Mouse (Mus musculus) forebrain, embryonic 12.5 days (tissue): Measurements from ENCODE around the gene Fdx1. TPM values are rescaled to one million over a fixed set of nuclear protein-coding genes. Genes with fewer than 3 reads are reported as not detected.
A peak's percentile ranks its signal among the peaks of the same experiment; 100 is the strongest.

Experiments used
- ATAC-seq: fragments of 200-750 bp; cut with Nextera tagmentation; 2 replicates; pipeline ENCODE4 v1.8.0; 2017; ENCODE audit warnings: moderate TSS enrichment; ENCODE audit not compliant: low FRiP score
- H3K27ac ChIP-seq: fragments of 300-500 bp; sonication (generic); 2 replicates; pipeline ENCODE4 v1.5.1; 2016; ENCODE audit warnings: mild to moderate bottlenecking
- H3K27me3 ChIP-seq: fragments of 300-500 bp; sonication (generic); 2 replicates; pipeline ENCODE4 v1.6.1; 2016; ENCODE audit warnings: mild to moderate bottlenecking
- H3K36me3 ChIP-seq: fragments of 300-500 bp; sonication (generic); replicated peaks from 2 replicates; pipeline ENCODE4 v1.6.1; 2016; ENCODE audit warnings: mild to moderate bottlenecking
- H3K4me1 ChIP-seq: fragments of 300-500 bp; sonication (generic); 2 replicates; pipeline ENCODE4 v1.6.1; 2016
- H3K4me2 ChIP-seq: fragments of 300-500 bp; sonication (generic); 2 replicates; pipeline ENCODE4 v1.6.1; 2016; ENCODE audit warnings: mild to moderate bottlenecking, moderate library complexity
- H3K4me3 ChIP-seq: fragments of 300-500 bp; sonication (generic); replicated peaks from 2 replicates; pipeline ENCODE4 v1.5.1; 2016; ENCODE audit warnings: mild to moderate bottlenecking
- H3K9ac ChIP-seq: fragments of 300-500 bp; sonication (generic); 2 replicates; pipeline ENCODE4 v1.6.1; 2016; ENCODE audit warnings: mild to moderate bottlenecking
- H3K9me3 ChIP-seq: fragments of 300-500 bp; sonication (generic); 2 replicates; pipeline ENCODE4 v1.6.1; 2016
- WGBS: fragments of 180-500 bp; shearing (Covaris S2); methylation state at CpG from one replicate; pipeline ENCODE4 v1.1.7; 2016; 5-methylcytosine and 5-hydroxymethylcytosine counted together
- polyA plus RNA-seq: library from polyadenylated mRNA; unstranded; fragments of >200 nt; fragmentation: Nextera tagmentation; extraction: Ambion mirVana; gene quantifications from 2 replicates; pipeline ENCODE4 v1.2.1, GENCODE M21; 2016

The Fdx1 gene
- polyA plus RNA-seq: 48.7 and 50.6 TPM in 2 replicates

- H3K27ac ChIP-seq: peak within 1 kb of the TSS; percentile 43; the same call in 1 of the 2 replicates
- WGBS: under 1% methylated on average over 81 of the region's 81 CpGs
- peak within 1 kb of the TSS; percentile 83 for H3K9ac ChIP-seq
- H3K4me2 ChIP-seq: peak within 1 kb of the TSS; percentile 76
- peak within 1 kb of the TSS; percentile 88 for H3K4me3 ChIP-seq
- H3K9me3 ChIP-seq: no peaks in the 10 kb centered on the region; the same call in 1 of the 2 replicates
- peaks cover 21% of the 10 kb centered on the region for H3K4me1 ChIP-seq
- no peaks in the 10 kb centered on the region for H3K36me3 ChIP-seq
- ATAC-seq: peak; percentile 90
- peaks cover 8% of the 10 kb centered on the region; the same call in 1 of the 2 replicates for H3K27me3 ChIP-seq
Measured at GRCm38 (mm10) chr9:51962975-51963701, at the start of gene Fdx1. TSS of gene Fdx1 (minus strand) at chr9:51963556.

GRCm38 (mm10) chr9:52012781-52013436 is 49.6 kb upstream of the Fdx1 start:
- H3K9me3 ChIP-seq: no peaks in the 10 kb centered on the region
- WGBS: 87% methylated on average over 5 of the region's 5 CpGs
- no peak overlapping the region for H3K4me3 ChIP-seq
- no peaks in the 10 kb centered on the region for H3K27me3 ChIP-seq
- no peak overlapping the region for H3K4me2 ChIP-seq
- H3K27ac ChIP-seq: no peak overlapping the region
- no peak overlapping the region for H3K9ac ChIP-seq
- no peaks in the 10 kb centered on the region for H3K4me1 ChIP-seq
- H3K36me3 ChIP-seq: no peaks in the 10 kb centered on the region
- no peak for ATAC-seq

- Histone ChIP-seq H3K27me3 (no peaks in the 10 kb centered on the region), H3K4me3 (no peak overlapping the region), H3K27ac (no peak overlapping the region), H3K9me3 (no peaks in the 10 kb centered on the region), H3K36me3 (no peaks in the 10 kb centered on the region), H3K9ac (no peak overlapping the region), H3K4me2 (no peak overlapping the region), H3K4me1 (no peaks in the 10 kb centered on the region)
- ATAC-seq: no peak
- WGBS: 98% methylated on average over 1 of the region's 1 CpGs
Measured at GRCm38 (mm10) chr9:52012311-52012710, 49.0 kb upstream of the Fdx1 start.

DNA sequence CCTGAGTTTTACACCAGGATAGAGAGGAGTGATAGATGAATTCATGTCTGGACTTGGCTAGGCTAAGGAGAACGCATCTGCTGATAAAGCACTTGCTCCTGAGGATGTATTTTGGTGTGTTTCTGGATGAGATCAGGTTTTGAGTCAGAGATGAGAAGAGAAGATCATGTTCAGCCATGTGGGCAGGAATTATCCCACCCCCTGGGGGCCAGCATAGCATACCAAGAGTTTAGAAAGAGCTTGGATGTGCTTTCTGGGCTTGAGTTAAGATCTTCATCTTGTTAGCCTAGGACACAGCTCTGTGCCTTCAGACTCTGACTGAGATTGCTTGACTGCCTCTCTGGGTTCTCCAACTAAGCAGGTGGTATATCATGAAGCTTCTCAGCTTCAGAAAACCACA is 45.2 kb upstream of the Fdx1 start:
- WGBS: 93% methylated on average over 1 of the region's 1 CpGs
- Histone ChIP-seq H3K36me3 (no peaks in the 10 kb centered on the region), H3K4me3 (no peak overlapping the region), H3K27me3 (no peaks in the 10 kb centered on the region), H3K4me2 (no peak overlapping the region), H3K9me3 (no peaks in the 10 kb centered on the region), H3K27ac (no peak overlapping the region), H3K4me1 (no peaks in the 10 kb centered on the region), H3K9ac (no peak overlapping the region)
- no peak for ATAC-seq

DNA sequence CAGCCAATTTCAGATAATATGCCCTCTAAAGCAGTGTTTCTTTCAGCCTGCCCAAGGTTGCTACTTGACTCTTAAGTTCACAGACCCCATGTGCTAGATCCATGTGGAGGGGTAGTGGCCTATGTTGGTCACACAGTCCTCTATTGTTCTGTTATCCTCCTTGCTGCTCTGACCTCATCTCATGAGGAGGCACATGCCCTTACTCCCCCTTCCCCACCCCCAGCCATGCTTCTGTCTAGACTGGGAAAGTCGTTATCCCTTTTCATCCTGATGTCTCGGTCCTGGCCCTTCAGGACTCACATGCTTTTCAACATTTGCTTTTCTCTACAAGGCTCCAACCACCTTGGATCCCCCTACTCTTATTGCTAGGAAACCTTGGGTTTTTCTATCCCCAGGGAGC is 44.0 kb upstream of the Fdx1 start:
- no peak for ATAC-seq
- 43% methylated on average over 2 of the region's 2 CpGs for WGBS
- H3K27me3 ChIP-seq: no peaks in the 10 kb centered on the region
- H3K27ac ChIP-seq: no peak overlapping the region
- H3K9ac ChIP-seq: no peak overlapping the region
- H3K36me3 ChIP-seq: no peaks in the 10 kb centered on the region
- no peaks in the 10 kb centered on the region for H3K9me3 ChIP-seq
- H3K4me2 ChIP-seq: no peak overlapping the region
- no peaks in the 10 kb centered on the region for H3K4me1 ChIP-seq
- H3K4me3 ChIP-seq: no peak overlapping the region

- Histone ChIP-seq H3K9me3 (no peaks in the 10 kb centered on the region), H3K4me3 (no peak overlapping the region), H3K9ac (no peak overlapping the region), H3K27me3 (no peaks in the 10 kb centered on the region), H3K27ac (no peak overlapping the region), H3K4me1 (no peaks in the 10 kb centered on the region), H3K4me2 (no peak overlapping the region), H3K36me3 (no peaks in the 10 kb centered on the region)
- no peak for ATAC-seq
- 90% methylated on average over 4 of the region's 4 CpGs for WGBS
Measured at GRCm38 (mm10) chr9:52003501-52003900, 40.1 kb upstream of the Fdx1 start.

- Histone ChIP-seq H3K27me3 (no peaks in the 10 kb centered on the region), H3K4me3 (no peak overlapping the region), H3K27ac (no peak overlapping the region), H3K36me3 (no peaks in the 10 kb centered on the region), H3K4me2 (no peak overlapping the region), H3K9ac (no peak overlapping the region), H3K9me3 (no peaks in the 10 kb centered on the region), H3K4me1 (no peaks in the 10 kb centered on the region)
- ATAC-seq: no peak
- 90% methylated on average over 5 of the region's 5 CpGs for WGBS
Measured at GRCm38 (mm10) chr9:51995331-51996099, 32.2 kb upstream of the Fdx1 start.

DNA sequence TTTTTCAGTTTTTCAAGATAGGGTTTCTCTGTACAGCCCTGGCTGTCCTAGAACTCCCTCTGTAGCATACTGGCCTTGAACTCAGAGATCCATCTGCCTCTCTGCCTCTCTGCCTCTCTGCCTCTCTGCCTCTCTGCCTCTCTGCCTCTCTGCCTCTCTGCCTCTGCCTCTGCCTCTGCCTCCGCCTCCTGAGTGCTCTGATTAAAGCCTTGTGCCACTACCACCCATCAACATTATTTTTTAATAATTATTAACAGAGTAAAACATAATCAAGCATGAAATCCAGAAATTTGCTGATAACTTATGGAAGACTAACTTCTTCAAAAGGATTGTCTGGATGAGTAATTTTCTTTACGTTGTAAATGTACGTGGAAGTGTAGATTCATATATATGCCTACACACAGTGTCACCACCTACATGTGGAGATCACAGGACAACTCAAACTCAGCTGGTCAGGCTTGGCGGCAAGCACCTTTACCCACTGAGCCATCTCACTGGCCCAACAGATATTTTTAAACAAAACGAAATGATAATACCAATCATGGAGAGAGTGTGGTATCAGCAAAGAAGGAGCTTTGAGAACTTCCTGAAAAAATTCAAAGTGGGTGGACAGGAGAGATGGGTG is 31.4 kb upstream of the Fdx1 start:
- no peak overlapping the region for H3K4me2 ChIP-seq
- 92% methylated on average over 5 of the region's 5 CpGs for WGBS
- no peaks in the 10 kb centered on the region for H3K4me1 ChIP-seq
- no peaks in the 10 kb centered on the region for H3K27me3 ChIP-seq
- no peak overlapping the region for H3K27ac ChIP-seq
- no peak overlapping the region for H3K4me3 ChIP-seq
- H3K36me3 ChIP-seq: no peaks in the 10 kb centered on the region
- H3K9me3 ChIP-seq: no peaks in the 10 kb centered on the region
- no peak for ATAC-seq
- H3K9ac ChIP-seq: no peak overlapping the region

DNA sequence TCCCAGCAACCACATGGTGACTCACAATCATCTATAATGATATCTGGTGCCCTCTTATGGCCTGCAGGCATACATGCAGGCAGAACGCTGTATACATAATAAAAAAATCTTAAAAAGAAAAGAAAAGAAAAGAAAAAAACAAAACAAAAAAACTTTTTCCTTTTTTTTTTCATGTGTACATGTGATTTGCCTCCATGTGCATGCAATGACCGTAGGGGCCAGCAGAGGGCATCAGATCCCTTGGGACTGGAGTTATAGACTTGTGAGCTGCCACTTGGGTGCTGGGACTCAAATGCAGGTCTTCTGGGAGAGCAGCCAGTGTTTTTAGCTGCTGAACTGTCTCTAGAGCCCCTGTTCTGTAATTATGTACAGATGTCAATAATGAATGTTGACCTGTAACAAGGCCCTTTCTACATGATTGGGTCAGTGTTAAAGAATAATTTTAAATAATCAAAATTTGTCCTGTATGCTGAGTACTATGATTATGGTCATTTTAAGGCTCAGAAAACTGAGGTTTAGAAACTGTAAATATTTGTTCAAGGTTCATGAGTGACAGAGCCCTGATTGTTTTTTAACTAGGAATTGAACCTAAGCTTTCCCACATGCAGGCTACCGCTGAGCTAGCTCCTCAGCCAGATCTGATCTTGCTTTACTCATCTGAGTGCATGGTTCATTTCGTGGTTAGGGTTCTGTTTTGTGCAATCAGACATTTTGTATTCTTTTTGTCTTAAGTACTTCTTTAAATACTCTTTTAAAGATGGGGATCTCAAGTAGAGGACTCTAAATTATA is 30.3 kb upstream of the Fdx1 start:
- H3K4me3 ChIP-seq: no peak overlapping the region
- 73% methylated on average over 4 of the region's 4 CpGs for WGBS
- no peak overlapping the region for H3K4me2 ChIP-seq
- ATAC-seq: no peak
- H3K36me3 ChIP-seq: no peaks in the 10 kb centered on the region
- H3K9ac ChIP-seq: no peak overlapping the region
- no peaks in the 10 kb centered on the region for H3K4me1 ChIP-seq
- H3K27ac ChIP-seq: no peak overlapping the region
- no peaks in the 10 kb centered on the region for H3K9me3 ChIP-seq
- H3K27me3 ChIP-seq: no peaks in the 10 kb centered on the region

- H3K27ac ChIP-seq: no peak overlapping the region
- no peaks in the 10 kb centered on the region for H3K27me3 ChIP-seq
- no peaks in the 10 kb centered on the region for H3K4me1 ChIP-seq
- no peak overlapping the region for H3K9ac ChIP-seq
- 26% methylated on average over 2 of the region's 2 CpGs for WGBS
- H3K9me3 ChIP-seq: no peaks in the 10 kb centered on the region
- H3K4me3 ChIP-seq: no peak overlapping the region
- no peak overlapping the region for H3K4me2 ChIP-seq
- ATAC-seq: no peak
- H3K36me3 ChIP-seq: no peaks in the 10 kb centered on the region
Measured at GRCm38 (mm10) chr9:51991241-51991876, 28.0 kb upstream of the Fdx1 start.

DNA sequence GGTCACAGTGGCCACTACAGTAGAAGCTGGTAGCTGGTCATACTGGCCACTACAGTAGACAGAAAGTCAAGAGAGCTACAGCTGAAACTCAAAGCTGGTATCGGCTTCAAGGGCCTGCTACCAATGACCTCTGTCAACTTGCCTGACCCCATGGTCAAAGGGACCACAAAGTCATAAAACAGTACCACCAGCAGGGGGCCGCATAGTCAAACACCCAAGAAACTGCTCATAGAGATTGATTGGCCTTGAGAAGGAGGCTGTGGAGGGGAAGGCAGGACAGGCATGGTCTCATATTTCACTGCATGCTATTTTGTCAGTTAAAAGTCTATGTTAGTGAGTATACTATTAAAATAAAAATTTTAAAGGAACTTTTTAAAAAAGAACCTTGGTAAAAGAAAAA is 27.5 kb upstream of the Fdx1 start:
- no peak overlapping the region for H3K4me3 ChIP-seq
- no peak for ATAC-seq
- H3K27me3 ChIP-seq: no peaks in the 10 kb centered on the region
- H3K36me3 ChIP-seq: no peaks in the 10 kb centered on the region
- H3K27ac ChIP-seq: no peak overlapping the region
- H3K9me3 ChIP-seq: no peaks in the 10 kb centered on the region
- no peaks in the 10 kb centered on the region for H3K4me1 ChIP-seq
- H3K4me2 ChIP-seq: no peak overlapping the region
- 42% methylated on average over 2 of the region's 2 CpGs for WGBS
- no peak overlapping the region for H3K9ac ChIP-seq
